Mouse (Mus musculus): ENCODE results near the gene Tbc1d30.

Tbc1d30 gene

GRCm38 (mm10) chr10:121262206-121262605, 88.9 kb downstream of the Tbc1d30 start:
- DNase-seq, result no peak

GRCm38 (mm10) chr10:121261036-121261592, 90.0 kb downstream of the Tbc1d30 start:
- DNase-seq, result no peak

- peak; percentile 54 to 64 for DNase-seq
Measured at GRCm38 (mm10) chr10:121256115-121256825, 94.8 kb downstream of the Tbc1d30 start.

- DNase-seq, result no peak
Measured at GRCm38 (mm10) chr10:121255465-121255864, 95.6 kb downstream of the Tbc1d30 start.

- no peak for DNase-seq
Measured at GRCm38 (mm10) chr10:121254343-121254742, 96.7 kb downstream of the Tbc1d30 start.

GRCm38 (mm10) chr10:121252781-121253180, 98.3 kb downstream of the Tbc1d30 start:
- DNase-seq, result no peak

- DNase-seq, result no peak
Measured at GRCm38 (mm10) chr10:121251191-121251590, 99.9 kb downstream of the Tbc1d30 start.

GRCm38 (mm10) chr10:121249820-121250219, 101.3 kb downstream of the Tbc1d30 start:
- no peak for DNase-seq

GRCm38 (mm10) chr10:121247545-121247944, 103.5 kb downstream of the Tbc1d30 start:
- no peak for DNase-seq

GRCm38 (mm10) chr10:121246971-121247370, 104.1 kb downstream of the Tbc1d30 start:
- no peak for DNase-seq

GRCm38 (mm10) chr10:121243373-121244207, 107.5 kb downstream of the Tbc1d30 start:
- DNase-seq, result no peak

- DNase-seq, result no peak
Measured at GRCm38 (mm10) chr10:121242596-121242995, 108.5 kb downstream of the Tbc1d30 start.

GRCm38 (mm10) chr10:121239065-121239464, 112.0 kb downstream of the Tbc1d30 start:
- no peak for DNase-seq

- no peak for DNase-seq
Measured at GRCm38 (mm10) chr10:121238551-121238950, 112.5 kb downstream of the Tbc1d30 start.

- no peak for DNase-seq
Measured at GRCm38 (mm10) chr10:121237377-121237776, 113.7 kb downstream of the Tbc1d30 start.

- no peak for DNase-seq
Measured at GRCm38 (mm10) chr10:121235167-121235824, 115.8 kb downstream of the Tbc1d30 start.

GRCm38 (mm10) chr10:121234476-121234875, 116.6 kb downstream of the Tbc1d30 start:
- DNase-seq, result no peak

- DNase-seq, result no peak
Measured at GRCm38 (mm10) chr10:121228422-121228953, 122.6 kb downstream of the Tbc1d30 start.

GRCm38 (mm10) chr10:121227988-121228409, 123.1 kb downstream of the Tbc1d30 start:
- no peak for DNase-seq

- no peak for DNase-seq
Measured at GRCm38 (mm10) chr10:121227403-121227802, 123.7 kb downstream of the Tbc1d30 start.

GRCm38 (mm10) chr10:121225636-121226035, 125.4 kb downstream of the Tbc1d30 start:
- no peak for DNase-seq

GRCm38 (mm10) chr10:121222881-121223280, 128.2 kb downstream of the Tbc1d30 start:
- no peak for DNase-seq

GRCm38 (mm10) chr10:121218616-121219015, 132.5 kb downstream of the Tbc1d30 start:
- DNase-seq, result no peak

Data from thymus, postnatal 36 days (tissue).